Mouse (Mus musculus): ENCODE results near the gene Hdac7.

The Hdac7 gene

GRCm38 (mm10) chr15:97766194-97766593 is 78.1 kb downstream of the Hdac7 start:
- DNase-seq, result no peak

GRCm38 (mm10) chr15:97765090-97765794 is 79.1 kb downstream of the Hdac7 start:
- no peak for DNase-seq

GRCm38 (mm10) chr15:97764532-97764931 is 79.8 kb downstream of the Hdac7 start:
- no peak for DNase-seq

- no peak for DNase-seq
Observed at GRCm38 (mm10) chr15:97763256-97764049, 80.8 kb downstream of the Hdac7 start.

GRCm38 (mm10) chr15:97762733-97763132 is 81.6 kb downstream of the Hdac7 start:
- DNase-seq, result no peak

GRCm38 (mm10) chr15:97761438-97761837 is 82.9 kb downstream of the Hdac7 start:
- no peak for DNase-seq

GRCm38 (mm10) chr15:97760952-97761351 is 83.3 kb downstream of the Hdac7 start:
- no peak for DNase-seq

GRCm38 (mm10) chr15:97760006-97760405 is 84.3 kb downstream of the Hdac7 start:
- no peak for DNase-seq

- DNase-seq, result no peak
Observed at GRCm38 (mm10) chr15:97755361-97755760, 88.9 kb downstream of the Hdac7 start.

GRCm38 (mm10) chr15:97754476-97754875 is 89.8 kb downstream of the Hdac7 start:
- DNase-seq, result no peak

- no peak for DNase-seq
Observed at GRCm38 (mm10) chr15:97752491-97752890, 91.8 kb downstream of the Hdac7 start.

GRCm38 (mm10) chr15:97751676-97752075 is 92.6 kb downstream of the Hdac7 start:
- no peak for DNase-seq

GRCm38 (mm10) chr15:97750697-97751096 is 93.6 kb downstream of the Hdac7 start:
- peak; percentile 69 for DNase-seq

- DNase-seq, result no peak
Observed at GRCm38 (mm10) chr15:97749841-97750240, 94.5 kb downstream of the Hdac7 start.

GRCm38 (mm10) chr15:97749397-97749796 is 94.9 kb downstream of the Hdac7 start:
- no peak for DNase-seq

- no peak for DNase-seq
Observed at GRCm38 (mm10) chr15:97748964-97749363, 95.3 kb downstream of the Hdac7 start.

- DNase-seq, result peak; percentile 35
Observed at GRCm38 (mm10) chr15:97748309-97748708, 96.0 kb downstream of the Hdac7 start.

- no peak for DNase-seq
Observed at GRCm38 (mm10) chr15:97747486-97747885, 96.8 kb downstream of the Hdac7 start.

GRCm38 (mm10) chr15:97746748-97747147 is 97.6 kb downstream of the Hdac7 start:
- no peak for DNase-seq

- DNase-seq, result no peak
Observed at GRCm38 (mm10) chr15:97746278-97746677, 98.0 kb downstream of the Hdac7 start.

- no peak for DNase-seq
Observed at GRCm38 (mm10) chr15:97745331-97745730, 99.0 kb downstream of the Hdac7 start.

- DNase-seq, result peak; percentile 63
Observed at GRCm38 (mm10) chr15:97744930-97745329, 99.4 kb downstream of the Hdac7 start.

GRCm38 (mm10) chr15:97743961-97744525 is 100.3 kb downstream of the Hdac7 start:
- DNase-seq, result no peak

- DNase-seq, result no peak
Observed at GRCm38 (mm10) chr15:97743210-97743609, 101.1 kb downstream of the Hdac7 start.
